Mouse (Mus musculus) frontal cortex, postnatal 10 days (tissue): ENCODE data around the gene 1700012B09Rik.
A peak's percentile ranks its signal among the peaks of the same experiment; 100 is the strongest.

Source experiments
- DNase-seq, 2 experiments: peaks; one replicate each; pipeline ENCODE4 v3.0.0; 2022; ENCODE audit warnings: low spot score in 2 of 2, mixed read lengths in 1 of 2

Gene 1700012B09Rik

DNA sequence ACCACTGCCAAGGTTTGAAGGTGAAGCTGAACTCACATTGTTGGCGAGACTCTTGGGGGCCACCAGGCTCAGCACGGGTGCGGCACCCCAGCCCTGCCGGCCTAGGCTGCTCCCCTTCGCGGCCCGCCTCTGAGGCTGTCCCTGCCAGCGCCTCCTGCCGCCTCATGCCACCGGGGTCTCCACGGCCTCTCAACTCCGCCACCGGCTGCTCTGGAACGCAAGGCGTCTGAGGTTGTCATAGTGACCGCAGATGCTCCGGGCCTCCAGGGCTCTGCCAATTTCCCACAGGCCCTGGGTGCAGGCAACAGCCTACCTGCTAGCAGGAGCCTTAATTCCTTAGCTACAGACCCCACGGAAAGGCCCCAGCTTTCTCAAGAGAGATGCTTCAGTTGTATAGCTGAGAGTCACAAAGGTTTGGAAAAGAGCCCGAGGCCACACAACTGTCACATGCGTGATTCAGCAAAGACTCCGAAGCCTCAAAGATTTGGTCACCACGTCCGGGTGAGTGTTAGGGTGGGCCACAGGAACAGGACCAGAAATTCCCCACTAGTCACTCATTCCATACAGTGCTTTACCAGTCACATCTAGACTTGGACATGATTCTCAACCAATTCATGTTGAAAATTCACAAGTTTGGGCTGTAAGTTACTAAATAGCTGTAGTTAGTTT is at the start of gene 1700012B09Rik:
1700012B09Rik (minus strand) TSS at position 228 of the 669 bp plus-strand sequence.
- DNase-seq: no peak

- no peak for DNase-seq
Observed at GRCm38 (mm10) chr9:14810111-14810510, 39.3 kb upstream of the 1700012B09Rik start.

- no peak for DNase-seq
Observed at GRCm38 (mm10) chr9:14806786-14807185, 36.0 kb upstream of the 1700012B09Rik start.

DNA sequence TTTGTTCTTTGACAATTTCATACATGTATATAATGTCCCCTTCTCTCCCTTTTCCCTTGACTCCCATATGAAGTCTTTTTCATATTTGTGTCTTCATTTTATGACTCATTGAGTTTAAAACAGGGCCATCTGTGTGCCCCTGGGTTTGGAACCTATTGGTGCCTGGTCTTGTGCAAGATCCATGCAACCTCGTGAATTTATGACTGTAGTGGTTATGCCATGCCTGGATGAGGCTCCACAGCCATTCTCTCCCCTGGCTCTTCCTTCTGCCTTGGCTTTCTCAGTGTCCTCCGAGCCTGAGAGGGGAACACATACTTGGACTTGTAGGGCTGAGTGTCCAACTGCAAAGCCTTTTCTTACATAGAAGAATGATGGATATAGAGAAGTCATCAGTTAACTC is 34.9 kb upstream of the 1700012B09Rik start:
- DNase-seq: no peak

DNA sequence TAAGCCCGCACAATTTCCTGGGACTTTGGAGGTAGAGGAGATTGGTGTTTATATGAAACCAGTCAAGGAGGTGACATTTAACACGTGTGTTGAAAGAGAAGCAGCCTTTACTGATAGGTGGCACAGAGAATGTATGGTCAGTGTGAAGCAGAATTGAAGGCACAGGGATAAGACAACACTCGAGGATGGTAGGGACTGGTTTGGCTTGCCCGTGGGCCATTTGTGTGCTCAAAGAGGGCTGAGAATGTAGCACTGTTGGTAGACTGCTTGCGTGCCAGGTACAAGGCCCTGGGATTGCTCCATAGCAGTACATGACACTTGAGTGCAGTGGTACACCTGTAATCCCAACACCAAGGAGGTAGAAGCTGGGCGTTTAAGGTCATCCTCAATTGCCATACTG is 16.5 kb upstream of the 1700012B09Rik start:
- no peak for DNase-seq

DNA sequence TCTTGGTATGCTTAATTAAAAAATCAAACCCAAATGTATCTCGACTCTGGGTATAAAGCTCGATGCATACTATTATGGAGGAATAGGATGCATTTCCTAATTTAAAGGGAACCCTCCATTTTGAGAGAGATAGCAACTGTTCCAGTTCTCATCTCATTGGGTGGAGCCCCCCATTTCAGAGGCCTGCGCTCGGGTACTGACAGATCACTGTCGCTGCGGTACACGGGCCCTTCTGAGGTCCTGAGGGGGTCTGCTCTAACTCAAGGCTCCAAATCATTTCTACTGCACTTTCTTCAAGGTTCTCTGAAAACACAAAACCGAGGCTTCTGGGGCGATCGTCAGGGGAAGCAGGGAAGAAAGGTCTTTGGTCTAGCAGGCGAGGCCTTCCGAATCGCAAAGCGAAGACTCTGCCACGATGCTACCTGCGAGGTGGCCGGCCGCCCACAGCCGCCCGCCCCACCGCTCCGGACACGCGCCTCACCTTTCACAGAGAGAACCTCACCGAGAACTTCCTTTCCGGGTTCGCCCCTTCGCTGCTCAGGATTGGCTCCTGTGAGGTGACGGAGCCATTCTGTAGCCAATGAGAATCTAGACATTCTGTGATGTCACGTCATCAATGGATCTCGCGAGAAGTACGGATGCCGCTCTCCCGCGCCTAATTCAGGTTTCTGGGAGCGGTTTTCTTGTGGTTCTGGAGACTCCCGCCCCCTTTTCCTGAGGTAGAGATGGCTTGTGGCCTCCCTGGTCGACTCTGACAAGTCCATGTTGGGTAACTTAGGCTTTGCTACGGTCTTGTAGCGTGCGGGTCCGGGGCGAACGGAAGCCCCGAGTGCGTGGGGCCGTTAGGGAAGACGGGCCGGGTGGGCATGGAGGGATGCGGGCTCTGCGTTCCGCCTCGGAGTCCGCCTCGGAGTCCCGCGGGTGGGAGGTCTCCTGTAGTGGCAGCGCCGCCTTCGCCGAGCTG is 13.5 kb upstream of the 1700012B09Rik start, which contains the start of the genes Mre11a and Ankrd49:
Mre11a (plus strand) TSS at position 616 of the 964 bp plus-strand sequence.
Ankrd49 (minus strand) TSS at position 818 of the 964 bp plus-strand sequence.
- DNase-seq: peak; percentile 88 to 91

GRCm38 (mm10) chr9:14778341-14778740 is 7.5 kb upstream of the 1700012B09Rik start:
- no peak for DNase-seq

DNA sequence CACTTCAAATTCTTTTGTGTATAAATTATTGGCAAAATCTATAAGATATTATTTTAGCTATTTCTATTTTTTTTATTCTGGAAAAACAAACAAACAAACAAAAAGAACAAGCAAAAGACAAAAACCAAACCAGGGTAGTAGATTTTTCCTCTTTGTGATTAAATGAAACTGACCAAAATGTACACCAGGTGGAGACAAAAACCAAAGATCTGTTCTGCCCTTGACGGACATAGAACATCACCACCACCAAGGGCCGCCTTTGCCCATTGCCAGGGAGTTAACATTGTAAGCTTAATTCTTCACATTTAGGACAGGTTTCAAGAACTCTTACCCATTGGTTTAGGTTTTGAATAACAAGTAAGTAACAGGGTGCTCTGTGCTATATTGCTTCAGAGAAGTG is 3.0 kb upstream of the 1700012B09Rik start:
- no peak for DNase-seq

DNA sequence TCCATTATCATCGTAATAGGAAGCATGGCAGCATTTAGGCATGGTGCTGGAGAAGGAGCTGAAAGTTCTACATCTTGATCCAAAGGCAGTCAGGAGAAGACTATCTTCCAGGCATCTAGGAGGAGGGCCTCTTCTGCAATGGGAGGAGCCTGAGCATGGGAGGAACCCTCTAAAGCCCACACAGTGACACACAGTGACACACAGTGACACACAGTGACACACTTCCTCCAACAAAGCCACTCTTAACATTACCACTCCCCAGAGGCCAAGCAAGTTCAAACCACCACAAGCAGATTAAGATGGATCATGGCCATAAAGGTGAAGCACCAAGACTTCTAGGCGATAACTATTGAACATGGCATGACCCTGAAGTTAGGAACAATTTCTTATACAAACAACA is 1.2 kb upstream of the 1700012B09Rik start:
- no peak for DNase-seq

DNA sequence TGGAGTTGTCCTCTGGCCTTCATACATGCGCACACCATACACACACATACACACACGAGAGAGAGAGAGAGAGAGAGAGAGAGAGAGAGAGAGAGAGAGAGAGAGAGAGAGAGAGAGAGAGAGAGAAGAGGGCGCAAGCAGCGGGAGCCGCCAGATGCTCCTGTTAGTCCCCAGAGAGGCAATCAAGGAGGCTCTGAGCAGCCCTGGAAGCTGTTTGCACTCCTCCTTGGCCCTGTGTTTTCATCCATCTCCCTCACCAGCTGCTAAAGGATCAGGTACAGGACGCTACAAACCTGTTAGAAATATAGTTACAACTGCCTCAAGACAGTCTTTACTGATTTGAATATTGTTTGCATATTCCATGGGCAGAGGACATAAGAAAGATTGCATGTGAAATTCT is 1.0 kb downstream of the 1700012B09Rik start:
- DNase-seq: no peak

DNA sequence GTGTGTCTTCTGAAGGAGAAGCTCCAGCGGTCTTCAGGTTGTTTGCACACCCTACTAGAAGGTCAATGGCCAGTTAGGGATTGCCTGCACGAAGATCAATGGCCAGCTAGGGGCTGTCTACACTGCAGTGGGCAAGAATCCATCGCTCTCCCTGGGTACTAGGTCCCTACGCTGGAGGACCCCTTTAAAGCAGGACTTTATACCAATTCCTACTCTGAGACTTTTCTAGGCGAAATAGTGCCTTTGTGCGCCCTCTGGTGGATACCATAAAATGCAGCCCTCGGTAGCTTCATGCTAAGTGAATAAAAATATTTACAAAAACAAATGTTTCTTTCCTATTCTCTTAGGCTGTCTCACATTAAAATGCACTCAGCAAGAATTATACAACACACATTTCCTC is 6.1 kb downstream of the 1700012B09Rik start:
- DNase-seq: peak in 1 of 2 experiments; percentile 29

- no peak for DNase-seq
Observed at GRCm38 (mm10) chr9:14759261-14759660, 11.6 kb downstream of the 1700012B09Rik start.

DNA sequence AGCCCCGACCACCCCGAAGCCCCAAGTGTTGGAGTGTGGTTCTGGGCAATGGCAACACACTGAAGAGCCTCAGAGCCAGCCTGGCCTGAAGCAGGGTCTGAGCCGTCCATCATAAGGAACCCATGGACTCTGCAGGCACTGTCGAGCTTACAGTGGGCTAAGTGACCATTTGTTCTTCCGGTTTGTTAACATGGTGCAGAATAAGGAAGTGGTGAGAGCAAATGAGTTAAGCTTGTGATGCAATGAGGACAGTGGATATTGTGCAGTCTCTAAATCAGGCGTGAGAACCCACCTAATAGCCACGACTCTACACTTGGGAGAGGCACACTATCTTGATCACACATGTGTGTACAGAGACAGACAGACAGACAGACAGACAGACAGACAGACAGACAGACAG is 12.2 kb downstream of the 1700012B09Rik start:
- DNase-seq: no peak

GRCm38 (mm10) chr9:14754469-14754868 is 16.4 kb downstream of the 1700012B09Rik start:
- no peak for DNase-seq

GRCm38 (mm10) chr9:14753947-14754346 is 16.9 kb downstream of the 1700012B09Rik start:
- DNase-seq: no peak

- peak in 1 of 2 experiments; percentile 17 for DNase-seq
Observed at GRCm38 (mm10) chr9:14752001-14752522, 18.8 kb downstream of the 1700012B09Rik start, which contains the start of gene Fut4. Fut4 (minus strand) TSS chr9:14752393.

DNA sequence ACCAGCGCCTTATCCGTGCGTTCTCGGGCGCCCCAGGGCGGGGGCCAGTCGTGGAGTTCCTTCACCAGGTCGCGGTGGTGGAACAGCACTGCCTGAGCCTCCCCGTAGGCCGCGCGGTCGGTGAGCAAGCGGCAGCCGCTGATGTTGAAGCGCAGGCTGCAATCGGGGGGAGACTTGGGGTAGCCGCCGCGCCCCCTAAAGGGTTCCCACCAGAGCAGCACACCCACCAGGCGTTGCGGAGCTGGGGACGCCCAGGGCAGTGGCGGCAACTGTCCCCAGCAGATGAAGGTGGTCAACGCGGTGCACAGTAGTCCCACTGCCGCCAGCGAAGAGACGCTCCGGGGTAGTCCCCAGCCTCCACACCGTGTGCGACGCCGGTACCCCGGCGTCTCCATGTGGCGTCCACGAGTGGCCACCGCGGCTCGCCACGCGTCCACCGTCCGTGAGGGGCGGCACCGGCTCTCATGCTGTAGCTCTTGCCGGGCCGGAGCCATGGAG is 19.3 kb downstream of the 1700012B09Rik start:
- DNase-seq: peak in 1 of 2 experiments; percentile 19

GRCm38 (mm10) chr9:14750901-14751502 is 19.8 kb downstream of the 1700012B09Rik start:
- DNase-seq: no peak

DNA sequence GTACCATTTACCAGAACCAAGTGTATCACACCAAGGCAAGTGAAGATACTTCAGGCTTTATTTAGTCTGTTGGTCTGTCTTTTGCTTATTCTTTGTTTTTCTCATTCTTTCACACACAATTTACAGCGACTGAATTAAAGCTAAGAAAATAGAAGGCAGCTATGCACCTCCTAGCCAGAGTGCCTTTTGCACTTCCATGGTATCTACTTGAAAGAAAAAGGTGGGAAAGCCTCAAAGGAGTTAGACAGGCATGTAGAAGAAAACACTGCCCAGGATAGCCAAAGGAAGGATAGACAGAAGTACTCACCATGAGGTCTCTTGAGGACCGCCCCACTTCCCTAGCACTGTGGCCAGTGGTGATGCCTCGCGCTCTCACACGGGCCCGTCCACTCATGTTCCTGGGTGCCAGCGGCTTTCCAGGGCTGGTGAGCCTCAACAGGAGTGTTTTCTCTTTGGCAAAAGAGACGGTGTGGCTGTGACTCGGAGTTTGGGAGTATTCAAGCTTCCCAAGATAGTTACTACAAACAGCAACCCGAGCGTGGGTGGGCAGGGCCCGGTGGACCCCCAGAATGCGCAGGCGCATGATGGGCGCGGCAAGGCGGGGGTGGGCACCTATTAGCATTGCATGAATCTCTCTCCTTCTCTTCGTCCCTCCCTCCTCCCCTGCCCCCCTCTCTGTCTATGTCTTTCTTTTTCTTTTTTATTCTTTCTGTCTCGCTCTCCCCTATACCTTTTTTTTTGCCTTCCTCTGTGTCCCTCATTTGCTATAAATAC is 30.5 kb downstream of the 1700012B09Rik start, which contains the start of gene Piwil4:
Piwil4 (minus strand) TSS at position 583 of the 774 bp plus-strand sequence.
- no peak for DNase-seq

DNA sequence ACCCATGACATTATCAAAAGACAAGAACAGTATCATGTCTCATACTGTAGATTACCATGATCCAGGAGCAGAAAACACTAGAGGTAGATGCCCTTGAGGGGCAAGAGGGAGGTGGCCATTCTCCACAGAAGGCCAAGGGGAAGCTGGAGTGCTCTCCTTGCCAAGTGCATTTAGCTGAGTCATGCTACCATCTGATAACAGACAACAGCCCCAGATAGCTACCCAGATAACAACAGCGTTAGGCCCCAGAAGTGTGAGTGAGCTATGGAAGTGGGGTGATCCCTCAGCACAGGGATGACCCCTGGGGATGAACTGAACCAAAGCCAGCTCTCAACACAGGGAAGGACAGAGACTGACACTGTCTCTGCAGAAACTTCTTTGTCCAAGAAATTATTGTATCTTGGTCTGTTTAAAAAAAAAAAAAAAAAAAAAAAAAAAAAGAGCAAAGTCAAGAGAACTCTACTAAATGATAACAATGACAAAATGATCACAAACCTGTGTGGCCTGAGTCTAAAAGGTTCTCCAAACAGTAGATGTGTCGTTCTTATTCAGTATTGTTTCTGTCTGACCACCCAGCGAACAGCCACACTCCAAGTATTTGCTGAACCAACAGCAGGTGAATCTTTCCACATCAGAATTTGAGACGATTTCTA is 31.2 kb downstream of the 1700012B09Rik start:
- no peak for DNase-seq
